Mouse (Mus musculus): ENCODE data around the gene Ncf2. TPM values are rescaled to one million over a fixed set of nuclear protein-coding genes. Genes with fewer than 3 reads are reported as not detected.
A peak's percentile ranks its signal among the peaks of the same experiment; 100 is the strongest.

Gene Ncf2
- polyA plus RNA-seq, 1 experiment from 2014 or later = 10.8 TPM

DNA sequence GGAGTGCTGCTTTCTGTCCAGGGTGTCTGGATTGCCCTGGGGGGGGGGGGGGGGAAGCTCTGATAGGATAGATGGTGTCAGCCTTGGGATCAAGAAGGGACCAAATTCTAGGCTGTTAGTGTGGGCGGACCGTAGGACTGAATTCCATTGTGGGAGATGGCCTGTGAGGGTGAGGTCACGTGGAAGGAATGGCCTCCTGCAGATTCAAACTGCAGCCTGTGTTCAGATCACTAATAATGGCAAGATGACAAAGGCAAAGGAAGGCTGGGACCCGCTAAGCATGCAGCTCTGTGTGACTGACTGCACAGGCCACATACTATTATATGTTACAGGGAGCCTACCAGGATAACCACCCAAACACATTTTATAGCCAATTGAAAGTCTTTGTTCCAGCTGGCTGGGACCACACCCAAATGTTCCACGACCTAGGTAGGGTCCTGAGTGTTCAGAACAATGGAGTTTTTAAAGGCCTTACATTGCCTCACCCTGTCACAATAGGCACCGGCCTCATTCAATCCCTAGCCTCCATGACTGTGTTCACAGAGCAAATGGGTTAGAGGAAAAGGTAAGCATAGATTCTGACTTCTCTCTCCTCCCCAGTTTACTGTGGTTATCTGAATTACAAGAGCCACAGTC is 6.4 kb upstream of the Ncf2 start:
- ATAC-seq (ENCODE audit: insufficient read depth, low FRiP score) = no peak
- H3K27me3 ChIP-seq (ENCODE audit: control insufficient read depth, insufficient read depth, low read length) = no peaks in the 10 kb centered on the region
- 67% methylated on average over 6 of the region's 6 CpGs for WGBS
- no peak overlapping the region for H3K4me3 ChIP-seq (replicated peaks; ENCODE audit: low read length)
- no peaks in the 10 kb centered on the region for H3K9me3 ChIP-seq (replicated peaks; ENCODE audit: control insufficient read depth, low read length)
- H3K4me1 ChIP-seq (ENCODE audit: control insufficient read depth, insufficient read depth, low read length) = peaks cover 4% of the 10 kb centered on the region; the same call in 1 of the 2 replicates
- no peaks in the 10 kb centered on the region for H3K36me3 ChIP-seq (ENCODE audit: control insufficient read depth, insufficient read depth, low read length)
- no peak overlapping the region for H3K4me2 ChIP-seq (ENCODE audit: low read depth, low read length)
- H3K9ac ChIP-seq (ENCODE audit: low read length) = no peak overlapping the region
- no peak overlapping the region for H3K27ac ChIP-seq (ENCODE audit: low read length)

DNA sequence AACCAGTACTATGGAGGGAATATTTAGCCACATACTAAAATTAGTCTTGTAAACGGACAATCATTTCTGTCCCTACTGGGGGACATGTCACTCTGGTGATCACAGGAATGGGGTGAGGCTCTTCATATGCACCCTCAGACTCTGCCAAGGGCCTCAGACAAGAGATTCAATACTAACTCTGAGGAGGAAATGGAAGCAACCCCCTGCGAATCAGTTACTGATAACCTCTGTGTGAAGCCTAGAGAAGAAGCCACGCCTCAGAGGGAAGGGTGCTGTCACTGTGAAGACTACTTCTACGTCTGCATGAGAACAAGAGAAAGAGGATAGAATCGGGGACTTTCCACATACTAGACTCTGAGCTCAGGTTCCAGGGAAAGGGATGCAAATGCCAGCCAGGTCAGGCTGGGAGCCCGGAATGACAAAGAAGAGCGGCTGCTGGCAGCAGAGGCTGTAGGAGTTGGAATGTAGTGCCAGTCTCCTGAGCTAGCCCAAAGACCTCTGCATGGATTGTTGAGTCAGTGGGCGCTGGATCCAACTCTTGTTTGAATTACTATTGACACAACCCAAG is 4.2 kb upstream of the Ncf2 start:
- no peak for ATAC-seq (ENCODE audit: insufficient read depth, low FRiP score)
- 57% methylated on average over 8 of the region's 8 CpGs for WGBS
- no peak overlapping the region for H3K4me2 ChIP-seq (ENCODE audit: low read depth, low read length)

DNA sequence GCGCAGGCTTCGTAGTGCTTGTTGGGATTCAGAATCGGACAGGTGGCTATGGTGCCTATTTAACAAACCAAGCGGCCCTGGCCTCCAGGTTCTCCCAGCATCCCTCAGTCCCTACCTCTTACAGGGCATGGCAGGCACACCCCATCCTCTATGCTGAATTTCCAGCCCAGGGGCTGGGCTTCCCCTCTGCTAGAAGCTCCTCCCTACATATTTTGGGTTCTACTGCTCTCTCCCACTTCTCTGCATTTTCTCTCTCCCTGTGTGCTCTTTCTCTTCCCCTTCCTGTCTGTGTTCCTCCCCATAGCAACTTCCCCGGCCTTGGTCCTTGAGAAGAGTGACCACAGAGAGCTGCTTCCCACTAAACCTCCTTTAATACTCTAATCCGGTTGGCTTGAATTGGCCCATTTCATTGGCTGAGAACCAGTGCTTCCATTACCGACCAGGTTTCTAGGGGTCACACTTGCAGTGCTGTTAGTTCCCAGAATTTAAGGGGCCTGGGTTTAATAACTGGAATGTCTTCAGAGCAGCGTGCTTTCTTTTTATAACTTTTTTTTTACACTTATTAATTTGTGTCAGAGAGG is 3.2 kb upstream of the Ncf2 start:
- 74% methylated on average over 8 of the region's 8 CpGs for WGBS
- no peak overlapping the region for H3K4me3 ChIP-seq (replicated peaks; ENCODE audit: low read length)
- no peak overlapping the region for H3K4me2 ChIP-seq (ENCODE audit: low read depth, low read length)
- ATAC-seq (ENCODE audit: insufficient read depth, low FRiP score) = no peak
- H3K4me1 ChIP-seq (ENCODE audit: control insufficient read depth, insufficient read depth, low read length) = no peaks in the 10 kb centered on the region; the same call in 1 of the 2 replicates
- H3K9me3 ChIP-seq (replicated peaks; ENCODE audit: control insufficient read depth, low read length) = no peaks in the 10 kb centered on the region
- H3K27me3 ChIP-seq (ENCODE audit: control insufficient read depth, insufficient read depth, low read length) = no peaks in the 10 kb centered on the region
- H3K27ac ChIP-seq (ENCODE audit: low read length) = no peak overlapping the region
- no peaks in the 10 kb centered on the region for H3K36me3 ChIP-seq (ENCODE audit: control insufficient read depth, insufficient read depth, low read length)
- H3K9ac ChIP-seq (ENCODE audit: low read length) = no peak overlapping the region

More for the DNA sequence above, 4.2 kb upstream of the Ncf2 start:
- H3K27ac ChIP-seq (ENCODE audit: low read length) = no peak overlapping the region
- no peaks in the 10 kb centered on the region for H3K9me3 ChIP-seq (replicated peaks; ENCODE audit: control insufficient read depth, low read length)
- peaks cover 2% of the 10 kb centered on the region; the same call in 1 of the 2 replicates for H3K4me1 ChIP-seq (ENCODE audit: control insufficient read depth, insufficient read depth, low read length)
- no peak overlapping the region for H3K9ac ChIP-seq (ENCODE audit: low read length)
- no peaks in the 10 kb centered on the region for H3K36me3 ChIP-seq (ENCODE audit: control insufficient read depth, insufficient read depth, low read length)
- no peak overlapping the region for H3K4me3 ChIP-seq (replicated peaks; ENCODE audit: low read length)
- no peaks in the 10 kb centered on the region for H3K27me3 ChIP-seq (ENCODE audit: control insufficient read depth, insufficient read depth, low read length)

DNA sequence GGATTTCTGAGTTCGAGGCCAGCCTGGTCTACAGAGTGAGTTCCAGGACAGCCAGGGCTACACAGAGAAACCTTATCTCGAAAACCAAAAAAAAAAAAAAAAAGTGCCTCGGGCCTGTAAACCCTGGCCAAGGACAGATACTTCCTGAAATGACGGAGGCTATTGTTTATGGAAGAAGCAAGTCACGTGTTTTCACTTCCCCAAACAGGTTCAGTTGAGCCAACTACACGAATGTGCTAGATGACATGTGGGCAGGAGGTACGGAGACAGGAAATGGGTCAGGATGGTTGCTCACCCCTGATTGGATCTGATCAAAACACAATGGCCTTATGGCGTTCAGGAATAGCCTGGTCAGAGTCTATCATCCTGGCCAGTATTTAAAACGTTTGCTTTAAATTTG is 1.9 kb upstream of the Ncf2 start:
- Histone ChIP-seq H3K4me3 (replicated peaks; ENCODE audit: low read length) (no peak overlapping the region), H3K27ac (ENCODE audit: low read length) (no peak overlapping the region), H3K9me3 (replicated peaks; ENCODE audit: control insufficient read depth, low read length) (no peaks in the 10 kb centered on the region), H3K9ac (ENCODE audit: low read length) (no peak overlapping the region), H3K36me3 (ENCODE audit: control insufficient read depth, insufficient read depth, low read length) (no peaks in the 10 kb centered on the region), H3K4me2 (ENCODE audit: low read depth, low read length) (no peak overlapping the region), H3K27me3 (ENCODE audit: control insufficient read depth, insufficient read depth, low read length) (no peaks in the 10 kb centered on the region), H3K4me1 (ENCODE audit: control insufficient read depth, insufficient read depth, low read length) (no peaks in the 10 kb centered on the region; the same call in 1 of the 2 replicates)
- WGBS = 63% methylated on average over 9 of the region's 9 CpGs
- no peak for ATAC-seq (ENCODE audit: insufficient read depth, low FRiP score)

DNA sequence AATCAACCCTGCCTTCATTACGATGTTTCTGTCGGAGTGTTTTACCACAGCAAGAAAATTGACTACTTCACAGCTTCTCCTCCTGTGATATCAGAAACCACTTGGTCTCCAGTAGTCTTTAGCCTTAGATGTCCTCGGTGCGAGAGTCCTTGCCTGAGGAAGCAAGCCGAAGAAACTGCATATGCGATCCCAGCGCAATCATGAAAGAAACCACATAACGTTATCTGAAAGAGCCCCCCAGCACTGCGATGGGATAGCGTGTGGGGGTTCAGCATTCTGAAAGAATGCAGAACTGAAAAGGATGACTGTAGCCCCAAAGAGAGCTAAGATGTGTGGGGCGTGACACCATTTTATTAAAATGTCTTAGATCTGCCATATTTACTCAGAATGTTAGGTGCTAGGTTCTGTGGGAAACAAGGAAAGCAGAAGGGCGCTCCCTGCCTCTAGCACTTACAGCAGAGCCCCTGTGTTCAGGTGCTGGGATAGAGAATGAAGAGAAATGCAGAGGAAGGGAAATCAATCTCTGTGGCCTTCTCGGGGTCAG is 711 bp downstream of the Ncf2 start:
- WGBS = 77% methylated on average over 13 of the region's 13 CpGs
- no peaks in the 10 kb centered on the region for H3K36me3 ChIP-seq (ENCODE audit: control insufficient read depth, insufficient read depth, low read length)
- ATAC-seq (ENCODE audit: insufficient read depth, low FRiP score) = no peak
- H3K4me2 ChIP-seq (ENCODE audit: low read depth, low read length) = no peak overlapping the region
- no peak overlapping the region for H3K4me3 ChIP-seq (replicated peaks; ENCODE audit: low read length)
- H3K9me3 ChIP-seq (replicated peaks; ENCODE audit: control insufficient read depth, low read length) = no peaks in the 10 kb centered on the region
- no peak overlapping the region for H3K9ac ChIP-seq (ENCODE audit: low read length)
- H3K27me3 ChIP-seq (ENCODE audit: control insufficient read depth, insufficient read depth, low read length) = no peaks in the 10 kb centered on the region
- H3K27ac ChIP-seq (ENCODE audit: low read length) = no peak overlapping the region
- H3K4me1 ChIP-seq (ENCODE audit: control insufficient read depth, insufficient read depth, low read length) = no peaks in the 10 kb centered on the region; the same call in 1 of the 2 replicates

DNA sequence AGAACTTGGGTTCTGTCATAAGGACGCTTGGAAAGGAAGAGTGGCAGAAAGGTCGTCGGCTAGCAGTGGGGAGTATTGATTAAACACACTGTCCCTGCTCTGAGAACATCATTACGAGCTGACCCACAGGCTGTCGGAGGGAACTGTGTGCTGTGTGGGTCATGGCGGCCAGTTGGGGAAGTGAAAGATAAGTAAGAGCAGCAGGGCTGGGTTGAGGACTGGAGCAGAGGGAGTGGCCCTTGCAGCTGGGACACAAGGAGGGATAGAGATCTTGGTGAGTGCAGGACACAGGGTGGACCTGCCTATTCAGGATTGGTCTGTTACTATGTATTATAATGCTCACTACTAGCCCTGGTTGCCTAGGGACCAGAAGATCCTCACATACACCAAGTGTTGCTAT is 4.9 kb downstream of the Ncf2 start:
- Histone ChIP-seq H3K27me3 (ENCODE audit: control insufficient read depth, insufficient read depth, low read length) (no peaks in the 10 kb centered on the region), H3K4me3 (replicated peaks; ENCODE audit: low read length) (no peak overlapping the region), H3K4me2 (ENCODE audit: low read depth, low read length) (no peak overlapping the region), H3K27ac (ENCODE audit: low read length) (no peak overlapping the region), H3K9ac (ENCODE audit: low read length) (no peak overlapping the region), H3K9me3 (replicated peaks; ENCODE audit: control insufficient read depth, low read length) (no peaks in the 10 kb centered on the region), H3K4me1 (ENCODE audit: control insufficient read depth, insufficient read depth, low read length) (peaks cover 8% of the 10 kb centered on the region), H3K36me3 (ENCODE audit: control insufficient read depth, insufficient read depth, low read length) (no peaks in the 10 kb centered on the region)
- WGBS = 72% methylated on average over 6 of the region's 6 CpGs
- no peak for ATAC-seq (ENCODE audit: insufficient read depth, low FRiP score)

DNA sequence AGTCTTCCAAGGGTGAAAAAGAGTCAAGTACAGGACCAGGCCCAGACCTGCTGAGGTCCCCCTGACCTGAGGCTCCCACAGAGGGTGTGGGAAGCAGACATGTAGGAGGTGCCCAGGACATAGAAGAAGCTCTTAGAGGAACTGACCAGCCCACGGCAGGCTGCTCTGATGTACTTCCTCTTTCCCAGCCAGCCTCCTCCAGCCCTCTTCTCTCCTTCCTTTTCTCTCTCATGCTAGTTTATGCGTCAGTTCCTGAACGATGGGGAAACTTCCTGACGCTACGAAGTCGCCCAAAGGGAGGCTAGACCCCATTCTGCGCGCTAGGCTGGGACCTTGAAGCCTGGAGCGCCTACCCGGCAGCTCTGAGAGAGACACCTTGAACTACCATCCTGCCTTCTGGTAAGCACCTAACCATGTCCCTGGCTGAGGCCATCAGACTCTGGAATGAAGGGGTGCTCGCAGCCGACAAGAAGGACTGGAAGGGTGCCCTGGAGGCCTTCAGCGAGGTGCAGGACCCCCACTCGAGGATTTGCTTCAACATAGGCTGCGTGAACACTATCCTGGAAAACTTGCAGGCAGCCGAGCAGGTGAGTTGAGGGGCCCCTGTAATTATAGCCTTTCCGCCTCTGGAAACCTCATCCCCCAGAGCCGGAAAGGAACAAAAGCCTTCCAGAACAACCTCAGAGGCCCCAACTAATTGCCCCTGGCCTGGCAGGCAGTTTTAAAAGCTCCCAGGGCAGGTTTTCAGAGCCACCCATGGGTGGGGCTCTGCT is 7.8 kb downstream of the Ncf2 start:
- no peaks in the 10 kb centered on the region for H3K36me3 ChIP-seq (ENCODE audit: control insufficient read depth, insufficient read depth, low read length)
- no peak overlapping the region for H3K9ac ChIP-seq (ENCODE audit: low read length)
- peak overlapping the region; percentile 55 for H3K27ac ChIP-seq (ENCODE audit: low read length)
- peaks cover 10% of the 10 kb centered on the region for H3K4me1 ChIP-seq (ENCODE audit: control insufficient read depth, insufficient read depth, low read length)
- H3K4me3 ChIP-seq (replicated peaks; ENCODE audit: low read length) = peak overlapping the region; percentile 9; the same call in 1 of the 2 replicates
- H3K27me3 ChIP-seq (ENCODE audit: control insufficient read depth, insufficient read depth, low read length) = no peaks in the 10 kb centered on the region
- 71% methylated on average over 18 of the region's 18 CpGs for WGBS
- H3K4me2 ChIP-seq (ENCODE audit: low read depth, low read length) = no peak overlapping the region
- ATAC-seq (ENCODE audit: insufficient read depth, low FRiP score) = no peak
- no peaks in the 10 kb centered on the region for H3K9me3 ChIP-seq (replicated peaks; ENCODE audit: control insufficient read depth, low read length)

DNA sequence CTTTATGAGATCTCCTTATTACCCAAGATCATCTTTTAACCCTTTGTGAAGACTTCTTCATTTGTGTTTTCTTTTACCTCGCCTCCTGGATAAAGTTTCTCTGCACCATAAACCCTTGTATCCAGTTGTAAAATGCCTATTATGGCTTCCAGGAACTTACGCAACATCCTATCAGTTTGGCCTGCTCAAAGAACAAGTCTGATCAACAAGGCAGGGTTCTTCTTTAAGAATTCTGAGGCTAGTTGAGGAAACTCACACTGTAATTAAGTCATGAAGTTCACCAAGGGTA is 8.3 kb downstream of the Ncf2 start:
- 82% methylated on average over 2 of the region's 2 CpGs for WGBS
- H3K9me3 ChIP-seq (replicated peaks; ENCODE audit: control insufficient read depth, low read length) = no peaks in the 10 kb centered on the region
- no peak for ATAC-seq (ENCODE audit: insufficient read depth, low FRiP score)
- no peak overlapping the region for H3K4me2 ChIP-seq (ENCODE audit: low read depth, low read length)
- no peaks in the 10 kb centered on the region for H3K27me3 ChIP-seq (ENCODE audit: control insufficient read depth, insufficient read depth, low read length)
- peaks cover 10% of the 10 kb centered on the region for H3K4me1 ChIP-seq (ENCODE audit: control insufficient read depth, insufficient read depth, low read length)
- no peak overlapping the region for H3K9ac ChIP-seq (ENCODE audit: low read length)
- H3K27ac ChIP-seq (ENCODE audit: low read length) = no peak overlapping the region
- no peaks in the 10 kb centered on the region for H3K36me3 ChIP-seq (ENCODE audit: control insufficient read depth, insufficient read depth, low read length)
- peak overlapping the region; percentile 9; the same call in 1 of the 2 replicates for H3K4me3 ChIP-seq (replicated peaks; ENCODE audit: low read length)
